Mouse (Mus musculus): ENCODE measurements around the gene Tm4sf20. TPM values are rescaled to one million over a fixed set of nuclear protein-coding genes. Genes with fewer than 3 reads are reported as not detected.

Tm4sf20 gene
- polyA plus RNA-seq (2016; fragmentation: Nextera tagmentation; extraction: Ambion mirVana): 0.22 TPM in 1 of 2 replicates, not detected in the other

- H3K36me3 ChIP-seq: no peaks in the 10 kb centered on the region
- ATAC-seq (ENCODE audit: low FRiP score, low read depth): no peak
- H3K4me1 ChIP-seq: no peaks in the 10 kb centered on the region
- no peak within 1 kb of the TSS for H3K4me2 ChIP-seq (replicated peaks)
- no peak within 1 kb of the TSS for H3K4me3 ChIP-seq
- H3K27ac ChIP-seq: no peak within 1 kb of the TSS
- H3K9me3 ChIP-seq: no peaks in the 10 kb centered on the region
- H3K9ac ChIP-seq: no peak within 1 kb of the TSS
- no peaks in the 10 kb centered on the region for H3K27me3 ChIP-seq (replicated peaks)
- WGBS: 80% methylated on average over 5 of the region's 5 CpGs
Observed at GRCm38 (mm10) chr1:82768269-82768668, at the start of gene Tm4sf20. TSS of gene Tm4sf20 (minus strand) at chr1:82768461.

GRCm38 (mm10) chr1:82815941-82816716 is 47.9 kb upstream of the Tm4sf20 start:
- no peaks in the 10 kb centered on the region for H3K36me3 ChIP-seq
- H3K9ac ChIP-seq: no peak overlapping the region
- 77% methylated on average over 17 of the region's 17 CpGs for WGBS
- H3K27ac ChIP-seq: no peak overlapping the region
- H3K4me1 ChIP-seq: 0 out of 2 replicates have a peak, but pooled peaks cover 3% of the 10 kb centered on the region
- ATAC-seq (ENCODE audit: low FRiP score, low read depth): no peak
- no peak overlapping the region for H3K4me2 ChIP-seq (replicated peaks)
- no peaks in the 10 kb centered on the region for H3K9me3 ChIP-seq
- H3K4me3 ChIP-seq: no peak overlapping the region
- no peaks in the 10 kb centered on the region for H3K27me3 ChIP-seq (replicated peaks)

- Histone ChIP-seq H3K9ac (no peak overlapping the region), H3K4me2 (replicated peaks) (no peak overlapping the region), H3K9me3 (no peaks in the 10 kb centered on the region), H3K27ac (no peak overlapping the region), H3K27me3 (replicated peaks) (no peaks in the 10 kb centered on the region), H3K36me3 (no peaks in the 10 kb centered on the region), H3K4me1 (peaks cover 3% of the 10 kb centered on the region; the same call in 1 of the 2 replicates), H3K4me3 (no peak overlapping the region)
- WGBS: 46% methylated on average over 1 of the region's 1 CpGs
- ATAC-seq (ENCODE audit: low FRiP score, low read depth): no peak
Observed at GRCm38 (mm10) chr1:82811766-82812165, 43.5 kb upstream of the Tm4sf20 start.

GRCm38 (mm10) chr1:82808564-82808963 is 40.3 kb upstream of the Tm4sf20 start:
- Histone ChIP-seq H3K27ac (no peak overlapping the region), H3K4me1 (no peaks in the 10 kb centered on the region; the same call in 1 of the 2 replicates), H3K9ac (no peak overlapping the region), H3K27me3 (replicated peaks) (no peaks in the 10 kb centered on the region), H3K4me2 (replicated peaks) (no peak overlapping the region), H3K9me3 (no peaks in the 10 kb centered on the region), H3K4me3 (no peak overlapping the region), H3K36me3 (no peaks in the 10 kb centered on the region)
- 70% methylated on average over 3 of the region's 3 CpGs for WGBS
- no peak for ATAC-seq (ENCODE audit: low FRiP score, low read depth)

- WGBS: 84% methylated on average over 7 of the region's 7 CpGs
Observed at GRCm38 (mm10) chr1:82807206-82807605, 38.9 kb upstream of the Tm4sf20 start.

GRCm38 (mm10) chr1:82806391-82806790 is 38.1 kb upstream of the Tm4sf20 start:
- H3K4me2 ChIP-seq (replicated peaks): no peak overlapping the region
- 85% methylated on average over 8 of the region's 8 CpGs for WGBS
- no peak overlapping the region for H3K9ac ChIP-seq
- no peak for ATAC-seq (ENCODE audit: low FRiP score, low read depth)
- no peaks in the 10 kb centered on the region for H3K36me3 ChIP-seq
- no peaks in the 10 kb centered on the region for H3K27me3 ChIP-seq (replicated peaks)
- H3K4me1 ChIP-seq: no peaks in the 10 kb centered on the region; the same call in 1 of the 2 replicates
- no peak overlapping the region for H3K4me3 ChIP-seq
- H3K27ac ChIP-seq: no peak overlapping the region
- H3K9me3 ChIP-seq: no peaks in the 10 kb centered on the region

More at GRCm38 (mm10) chr1:82807206-82807605, 38.9 kb upstream of the Tm4sf20 start:
- no peak overlapping the region for H3K4me3 ChIP-seq
- no peaks in the 10 kb centered on the region; the same call in 1 of the 2 replicates for H3K4me1 ChIP-seq
- no peak overlapping the region for H3K27ac ChIP-seq
- no peaks in the 10 kb centered on the region for H3K36me3 ChIP-seq
- no peak for ATAC-seq (ENCODE audit: low FRiP score, low read depth)
- no peaks in the 10 kb centered on the region for H3K27me3 ChIP-seq (replicated peaks)
- H3K4me2 ChIP-seq (replicated peaks): no peak overlapping the region
- H3K9ac ChIP-seq: no peak overlapping the region
- H3K9me3 ChIP-seq: no peaks in the 10 kb centered on the region

- no peaks in the 10 kb centered on the region; the same call in 1 of the 2 replicates for H3K4me1 ChIP-seq
- no peak overlapping the region for H3K4me2 ChIP-seq (replicated peaks)
- H3K9me3 ChIP-seq: no peaks in the 10 kb centered on the region
- H3K36me3 ChIP-seq: no peaks in the 10 kb centered on the region
- WGBS: 95% methylated on average over 1 of the region's 1 CpGs
- H3K27ac ChIP-seq: no peak overlapping the region
- no peak overlapping the region for H3K9ac ChIP-seq
- ATAC-seq (ENCODE audit: low FRiP score, low read depth): no peak
- H3K4me3 ChIP-seq: no peak overlapping the region
- H3K27me3 ChIP-seq (replicated peaks): no peaks in the 10 kb centered on the region
Observed at GRCm38 (mm10) chr1:82804059-82804458, 35.8 kb upstream of the Tm4sf20 start.

GRCm38 (mm10) chr1:82803608-82804007 is 35.3 kb upstream of the Tm4sf20 start:
- ATAC-seq (ENCODE audit: low FRiP score, low read depth): no peak
- WGBS: 80% methylated on average over 7 of the region's 7 CpGs

GRCm38 (mm10) chr1:82801105-82801783 is 33.0 kb upstream of the Tm4sf20 start:
- no peak overlapping the region for H3K27ac ChIP-seq
- no peak overlapping the region for H3K4me3 ChIP-seq
- ATAC-seq (ENCODE audit: low FRiP score, low read depth): no peak
- H3K36me3 ChIP-seq: no peaks in the 10 kb centered on the region
- no peaks in the 10 kb centered on the region for H3K9me3 ChIP-seq
- WGBS: 87% methylated on average over 12 of the region's 12 CpGs
- H3K4me2 ChIP-seq (replicated peaks): no peak overlapping the region
- no peaks in the 10 kb centered on the region for H3K4me1 ChIP-seq
- no peaks in the 10 kb centered on the region for H3K27me3 ChIP-seq (replicated peaks)
- H3K9ac ChIP-seq: no peak overlapping the region

More at GRCm38 (mm10) chr1:82803608-82804007, 35.3 kb upstream of the Tm4sf20 start:
- H3K9ac ChIP-seq: no peak overlapping the region
- H3K4me2 ChIP-seq (replicated peaks): no peak overlapping the region
- H3K27me3 ChIP-seq (replicated peaks): no peaks in the 10 kb centered on the region
- no peak overlapping the region for H3K27ac ChIP-seq
- no peaks in the 10 kb centered on the region for H3K9me3 ChIP-seq
- H3K36me3 ChIP-seq: no peaks in the 10 kb centered on the region
- H3K4me1 ChIP-seq: no peaks in the 10 kb centered on the region
- no peak overlapping the region for H3K4me3 ChIP-seq

- no peak overlapping the region for H3K9ac ChIP-seq
- H3K9me3 ChIP-seq: no peaks in the 10 kb centered on the region
- WGBS: 78% methylated on average over 4 of the region's 4 CpGs
- H3K27ac ChIP-seq: no peak overlapping the region
- no peaks in the 10 kb centered on the region for H3K36me3 ChIP-seq
- no peak overlapping the region for H3K4me2 ChIP-seq (replicated peaks)
- no peak overlapping the region for H3K4me3 ChIP-seq
- no peak for ATAC-seq (ENCODE audit: low FRiP score, low read depth)
- H3K27me3 ChIP-seq (replicated peaks): no peaks in the 10 kb centered on the region
- H3K4me1 ChIP-seq: 0 out of 2 replicates have a peak, but pooled peaks cover 4% of the 10 kb centered on the region
Observed at GRCm38 (mm10) chr1:82798922-82799321, 30.7 kb upstream of the Tm4sf20 start.

- 49% methylated on average over 5 of the region's 5 CpGs for WGBS
Observed at GRCm38 (mm10) chr1:82798304-82798703, 30.0 kb upstream of the Tm4sf20 start.

GRCm38 (mm10) chr1:82797088-82797487 is 28.8 kb upstream of the Tm4sf20 start:
- H3K9me3 ChIP-seq: no peaks in the 10 kb centered on the region
- H3K9ac ChIP-seq: no peak overlapping the region
- H3K36me3 ChIP-seq: no peaks in the 10 kb centered on the region
- no peak overlapping the region for H3K4me2 ChIP-seq (replicated peaks)
- H3K4me1 ChIP-seq: 0 out of 2 replicates have a peak, but pooled peaks cover 4% of the 10 kb centered on the region
- no peaks in the 10 kb centered on the region for H3K27me3 ChIP-seq (replicated peaks)
- 93% methylated on average over 4 of the region's 4 CpGs for WGBS
- ATAC-seq (ENCODE audit: low FRiP score, low read depth): no peak
- no peak overlapping the region for H3K4me3 ChIP-seq
- H3K27ac ChIP-seq: no peak overlapping the region

More at GRCm38 (mm10) chr1:82798304-82798703, 30.0 kb upstream of the Tm4sf20 start:
- Histone ChIP-seq H3K36me3 (no peaks in the 10 kb centered on the region), H3K27ac (no peak overlapping the region), H3K4me1 (0 out of 2 replicates have a peak, but pooled peaks cover 4% of the 10 kb centered on the region), H3K4me3 (no peak overlapping the region), H3K9me3 (no peaks in the 10 kb centered on the region), H3K27me3 (replicated peaks) (no peaks in the 10 kb centered on the region), H3K4me2 (replicated peaks) (no peak overlapping the region), H3K9ac (no peak overlapping the region)
- ATAC-seq (ENCODE audit: low FRiP score, low read depth): no peak
